Mouse (Mus musculus) limb, embryonic 14.5 days (tissue): ENCODE data around the gene Sap18b. TPM values are rescaled to one million over a fixed set of nuclear protein-coding genes. Genes with fewer than 3 reads are reported as not detected.

ENCODE experiments used
- ATAC-seq: fragments of 200-750 bp; cut with Nextera tagmentation; 2 replicates; pipeline ENCODE4 v1.8.0; 2017; ENCODE audit warnings: low read depth, moderate number of reproducible peaks, moderate TSS enrichment; ENCODE audit not compliant: low FRiP score
- DNase-seq: peaks from one replicate; pipeline ENCODE4 v3.0.0-alpha.2; 2015; ENCODE audit warnings: low spot score
- H3K27ac ChIP-seq: fragments of 300-500 bp; sonication (generic); replicated peaks from 2 replicates; pipeline ENCODE4 v1.5.1; 2014; ENCODE audit warnings: low read depth, mild to moderate bottlenecking, low read length, moderate library complexity, mixed read lengths
- H3K27me3 ChIP-seq: fragments of 300-500 bp; sonication (generic); 2 replicates; pipeline ENCODE4 v1.6.1; 2014; ENCODE audit warnings: low read length, mixed read lengths; ENCODE audit not compliant: control insufficient read depth, insufficient read depth
- H3K36me3 ChIP-seq: fragments of 300-500 bp; sonication (generic); 2 replicates; pipeline ENCODE4 v1.6.1; 2014; ENCODE audit warnings: mild to moderate bottlenecking, low read length, moderate library complexity, mixed read lengths; ENCODE audit not compliant: control insufficient read depth, insufficient read depth
- H3K4me1 ChIP-seq: fragments of 300-500 bp; sonication (generic); 2 replicates; pipeline ENCODE4 v1.6.1; 2014; ENCODE audit warnings: antibody characterized with exemption, low read length, mixed read lengths; ENCODE audit not compliant: control insufficient read depth, insufficient read depth
- H3K4me2 ChIP-seq: fragments of 300-500 bp; sonication (generic); replicated peaks from 2 replicates; pipeline ENCODE4 v1.6.1; 2014; ENCODE audit warnings: low read depth, mild to moderate bottlenecking, low read length, moderate library complexity; ENCODE audit not compliant: severe bottlenecking
- H3K4me3 ChIP-seq: fragments of 300-500 bp; sonication (generic); replicated peaks from 2 replicates; pipeline ENCODE4 v1.5.1; 2014; ENCODE audit warnings: low read length
- H3K9ac ChIP-seq: fragments of 300-500 bp; sonication (generic); 2 replicates; pipeline ENCODE4 v1.6.1; 2014; ENCODE audit warnings: mild to moderate bottlenecking, low read depth, low read length, moderate library complexity; ENCODE audit not compliant: severe bottlenecking
- H3K9me3 ChIP-seq: fragments of 300-500 bp; sonication (generic); 2 replicates; pipeline ENCODE4 v1.6.1; 2016; ENCODE audit warnings: low read length; ENCODE audit not compliant: control insufficient read depth
- POLR2A ChIP-seq: fragments of 200-500 bp; IDR thresholded peaks from 2 replicates; pipeline ENCODE4 v1.8.0; 2012; ENCODE audit warnings: inconsistent platforms, mild to moderate bottlenecking, moderate library complexity, borderline replicate concordance; ENCODE audit not compliant: insufficient read depth, insufficient read length; ENCODE audit errors: extremely low read depth
- WGBS: fragments of 180-500 bp; shearing (Covaris S2); extraction: QIAGEN DNeasy Blood & Tissue Kit; methylation state at CpG from one replicate; pipeline ENCODE4 v1.1.7; 2014; 5-methylcytosine and 5-hydroxymethylcytosine counted together
- polyA plus RNA-seq, 2 experiments: library from polyadenylated mRNA; depleted of rRNA in 1 of 2; stranded (reverse) in 1 of 2; unstranded in 1 of 2; fragments of >200 nt; fragmentation: Nextera tagmentation in 1 of 2; extraction: Ambion mirVana in 1 of 2; gene quantifications; 2 replicates each; pipeline versions ENCODE4 v1.2.1 to v1.2.3; 2012 to 2014

The Sap18b gene
- polyA plus RNA-seq, 2 experiments, result 138 to 327 TPM

DNA sequence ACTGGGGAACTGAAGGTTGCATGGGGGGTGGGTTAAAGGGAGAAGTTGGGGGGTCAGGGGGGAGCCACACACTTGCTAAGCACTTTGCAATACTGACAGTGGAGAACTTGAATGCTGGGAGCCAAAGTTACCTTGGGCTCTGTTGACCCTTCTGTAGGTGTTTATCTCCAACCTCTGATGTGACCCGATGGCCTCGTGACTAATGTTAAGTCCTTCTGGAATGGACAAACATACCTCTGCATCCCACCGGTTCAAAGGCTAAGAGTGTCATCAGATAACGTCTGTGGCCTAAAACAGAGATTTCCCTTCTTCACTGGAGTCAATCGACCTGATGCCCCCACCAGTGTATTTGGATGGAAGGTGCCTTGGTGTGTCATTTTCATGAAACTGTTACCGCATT is 3.9 kb upstream of the Sap18b start:
- Histone ChIP-seq H3K27me3 (no peaks in the 10 kb centered on the region), H3K9me3 (no peaks in the 10 kb centered on the region), H3K4me1 (no peaks in the 10 kb centered on the region), H3K36me3 (no peaks in the 10 kb centered on the region), H3K27ac (no peak overlapping the region), H3K4me2 (no peak overlapping the region), H3K4me3 (no peak overlapping the region), H3K9ac (no peak overlapping the region)
- WGBS, result 86% methylated on average over 6 of the region's 6 CpGs
- TF ChIP-seq POLR2A, result no peak
- no peak for DNase-seq
- no peak for ATAC-seq

DNA sequence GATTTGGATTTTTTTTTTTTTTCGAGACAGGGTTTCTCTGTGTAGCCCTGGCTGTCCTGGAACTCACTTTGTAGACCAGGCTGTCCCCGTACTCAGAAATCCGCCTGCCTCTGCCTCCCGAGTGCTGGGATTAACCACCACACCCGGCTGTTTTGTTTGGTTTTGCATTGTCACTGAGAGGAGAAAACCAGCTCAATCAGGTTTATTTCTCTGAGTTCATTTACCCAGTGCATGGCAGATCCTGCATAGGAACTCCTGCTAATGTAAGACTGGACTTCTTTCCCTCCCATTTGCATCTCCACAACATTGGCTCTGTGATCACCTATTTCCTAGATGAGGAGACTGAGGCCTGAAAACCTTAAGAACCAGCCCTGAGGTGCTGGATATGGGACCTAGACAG is 3.0 kb upstream of the Sap18b start:
- no peak overlapping the region for H3K9ac ChIP-seq
- no peak overlapping the region for H3K4me3 ChIP-seq
- ATAC-seq (no peak), DNase-seq (no peak)
- H3K27ac ChIP-seq, result no peak overlapping the region
- TF ChIP-seq POLR2A, result no peak
- H3K9me3 ChIP-seq, result no peaks in the 10 kb centered on the region
- no peak overlapping the region for H3K4me2 ChIP-seq
- no peaks in the 10 kb centered on the region for H3K36me3 ChIP-seq
- WGBS, result 82% methylated on average over 5 of the region's 5 CpGs
- H3K27me3 ChIP-seq, result no peaks in the 10 kb centered on the region
- no peaks in the 10 kb centered on the region for H3K4me1 ChIP-seq

DNA sequence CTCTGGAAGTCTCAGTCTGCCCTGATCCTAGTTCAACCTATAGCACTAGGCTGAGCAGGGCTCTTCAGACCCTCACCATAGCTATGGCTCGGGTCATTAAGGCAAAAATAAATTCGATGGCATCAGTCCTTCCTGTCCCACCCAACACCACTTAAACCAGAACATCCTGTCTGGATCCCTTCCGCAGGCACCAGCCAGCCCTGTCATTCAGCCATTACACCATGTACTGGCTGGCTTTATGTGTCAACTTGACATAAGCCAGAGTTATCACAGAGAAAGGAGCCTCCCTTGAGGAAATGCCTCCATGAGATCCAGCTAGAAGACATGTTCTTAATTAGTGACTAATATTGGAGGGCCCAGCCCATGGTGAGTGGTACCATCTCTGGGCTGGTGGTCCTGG is 2.4 kb upstream of the Sap18b start:
- 48% methylated on average over 3 of the region's 3 CpGs for WGBS
- Histone ChIP-seq H3K9me3 (no peaks in the 10 kb centered on the region), H3K9ac (no peak overlapping the region), H3K4me3 (no peak overlapping the region), H3K36me3 (no peaks in the 10 kb centered on the region), H3K27ac (no peak overlapping the region), H3K27me3 (no peaks in the 10 kb centered on the region), H3K4me2 (no peak overlapping the region), H3K4me1 (no peaks in the 10 kb centered on the region)
- TF ChIP-seq POLR2A, result no peak
- ATAC-seq (no peak), DNase-seq (no peak)

DNA sequence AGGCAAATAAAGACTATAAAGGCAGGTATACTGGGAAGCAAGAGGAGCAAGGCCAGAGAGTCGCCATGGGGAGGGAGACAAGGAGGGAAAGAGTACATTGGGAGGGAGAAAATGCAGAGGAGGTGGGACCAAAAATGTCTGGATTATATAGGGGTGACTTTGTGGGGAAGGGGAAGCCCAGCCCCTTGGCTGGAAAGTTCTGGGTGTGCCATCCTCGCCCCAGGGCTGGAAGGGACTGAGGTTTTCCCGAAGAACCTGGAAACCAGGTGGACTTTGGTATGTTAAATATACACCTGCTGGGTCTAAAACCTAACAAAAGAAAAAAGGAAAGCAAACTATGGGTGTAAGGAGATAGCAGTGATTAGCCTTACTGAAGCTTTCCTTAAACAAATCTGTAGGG is 5.0 kb downstream of the Sap18b start:
- H3K27me3 ChIP-seq, result no peaks in the 10 kb centered on the region
- H3K9me3 ChIP-seq, result no peaks in the 10 kb centered on the region
- DNase-seq, result no peak
- H3K27ac ChIP-seq, result no peak overlapping the region
- no peaks in the 10 kb centered on the region for H3K36me3 ChIP-seq
- H3K4me3 ChIP-seq, result no peak overlapping the region
- H3K4me2 ChIP-seq, result no peak overlapping the region
- H3K9ac ChIP-seq, result no peak overlapping the region
- no peak for ATAC-seq
- H3K4me1 ChIP-seq, result no peaks in the 10 kb centered on the region; the same call in 1 of the 2 replicates
- 73% methylated on average over 3 of the region's 3 CpGs for WGBS
- no peak for TF ChIP-seq POLR2A

DNA sequence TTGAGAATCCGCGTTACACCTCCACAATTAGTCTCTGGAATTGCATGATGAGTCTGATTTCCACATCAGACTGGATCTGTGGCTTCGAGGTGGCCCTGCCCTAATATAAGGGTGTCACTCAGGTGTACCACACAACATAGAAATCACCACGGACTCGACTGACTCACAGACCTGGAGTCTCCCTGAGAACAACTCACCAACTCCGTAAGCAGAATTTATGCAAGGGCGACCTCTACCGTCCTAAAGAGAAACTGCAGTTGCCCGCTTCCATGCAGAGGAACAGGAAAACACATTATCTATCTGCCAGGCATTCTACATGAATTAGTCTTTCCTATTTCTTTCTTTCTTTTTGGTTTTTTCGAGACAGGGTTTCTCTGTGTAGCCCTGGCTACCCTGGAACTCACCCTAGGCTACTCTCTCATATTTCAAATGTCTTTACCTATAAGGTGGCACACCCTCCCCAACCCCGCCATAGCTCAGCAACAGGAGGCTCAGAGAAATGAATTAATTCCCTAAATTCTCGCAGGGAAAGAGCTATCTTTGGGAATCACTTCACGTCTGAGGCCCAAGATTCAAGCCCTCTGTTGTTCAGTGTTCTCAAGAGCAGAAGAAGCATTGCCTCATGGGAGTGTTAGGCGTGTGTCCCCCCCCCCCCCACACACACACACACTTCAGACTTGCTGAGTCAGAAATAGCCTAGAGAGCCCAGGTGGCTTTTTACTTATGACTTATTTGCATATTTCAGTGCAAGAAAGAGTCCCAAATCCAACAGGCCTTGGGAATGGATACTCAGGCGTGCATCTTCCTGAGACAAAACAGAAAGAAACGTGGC is 7.7 kb downstream of the Sap18b start:
- Histone ChIP-seq H3K4me2 (peak overlapping the region; percentile 56), H3K9ac (peak overlapping the region; percentile 54), H3K4me1 (no peaks in the 10 kb centered on the region; the same call in 1 of the 2 replicates), H3K9me3 (no peaks in the 10 kb centered on the region), H3K27me3 (no peaks in the 10 kb centered on the region), H3K4me3 (peak overlapping the region; percentile 36), H3K36me3 (peaks cover 6% of the 10 kb centered on the region; the same call in 1 of the 2 replicates), H3K27ac (no peak overlapping the region)
- WGBS, result 17% methylated on average over 16 of the region's 16 CpGs
- ATAC-seq (peak; percentile 74), DNase-seq (peak; percentile 85)
- peak; percentile 24; the same call in 1 of the 2 replicates for TF ChIP-seq POLR2A
